Mouse (Mus musculus) right cerebral cortex, adult 2 months (tissue): ENCODE measurements at regions not wholly inside any gene's neighbourhood (a gene's known extent, or its start where the extent isn't known, plus 50 kb on each side); places are given as distances from the start of the nearest gene placed in this dataset.

ENCODE experiments used
- DNase-seq, 2 experiments: peaks; one replicate each; pipeline ENCODE4 v3.0.0; 2021 to 2022; ENCODE audit warnings: low spot score in 2 of 2

GRCm38 (mm10) chr12:9419311-9419710 lies 150.6 kb upstream of the Osr1 start:
- no peak for DNase-seq

GRCm38 (mm10) chr12:9430656-9431055 lies 139.3 kb upstream of the Osr1 start:
- no peak for DNase-seq

GRCm38 (mm10) chr12:9438575-9439161 lies 131.2 kb upstream of the Osr1 start:
- DNase-seq: no peak

GRCm38 (mm10) chr12:9450620-9451019 lies 119.3 kb upstream of the Osr1 start:
- no peak for DNase-seq

GRCm38 (mm10) chr12:9460193-9460592 lies 109.7 kb upstream of the Osr1 start:
- DNase-seq: no peak

- no peak for DNase-seq
Observed at GRCm38 (mm10) chr12:9469655-9470470, 100.1 kb upstream of the Osr1 start.

GRCm38 (mm10) chr12:9475836-9476235 lies 94.1 kb upstream of the Osr1 start:
- no peak for DNase-seq

- no peak for DNase-seq
Observed at GRCm38 (mm10) chr12:9478201-9478600, 91.7 kb upstream of the Osr1 start.

- peak; percentile 3 to 5 for DNase-seq
Observed at GRCm38 (mm10) chr12:9487674-9488413, 82.1 kb upstream of the Osr1 start.

GRCm38 (mm10) chr12:9513926-9514325 lies 56.0 kb upstream of the Osr1 start:
- no peak for DNase-seq

- DNase-seq: no peak
Observed at GRCm38 (mm10) chr12:9518782-9519181, 51.1 kb upstream of the Osr1 start.

- DNase-seq: no peak
Observed at GRCm38 (mm10) chr12:9519346-9519745, 50.6 kb upstream of the Osr1 start.
